Mouse (Mus musculus): ENCODE results near the gene Cbx7. TPM values are rescaled to one million over a fixed set of nuclear protein-coding genes. Genes with fewer than 3 reads are reported as not detected.
"Not testable (repeated sequence)": the region's sequence is repeated elsewhere in the genome, so short reads cannot be mapped to it uniquely, and the experiment has no call there.

The Cbx7 gene
- polyA plus RNA-seq, 1 experiment = 75.9 TPM

GRCm38 (mm10) chr15:79903963-79904362 lies 67.0 kb downstream of the Cbx7 start:
- Histone ChIP-seq H3K4me1 (ENCODE audit: control insufficient read depth, insufficient read depth, low read length) (peaks cover 7% of the 10 kb centered on the region), H3K4me3 (replicated peaks; ENCODE audit: extremely low read depth, low read depth, low read length) (no peak overlapping the region)
- DNase-seq = no peak
- TF ChIP-seq CTCF (IDR thresholded peaks at IDR 0.05; ENCODE audit: insufficient read depth, low read length) = no peak
- no peak for TF ChIP-seq POLR2A (IDR thresholded peaks at IDR 0.05; ENCODE audit: borderline replicate concordance, extremely low read depth, low read depth, low read length)

- peaks cover 10% of the 10 kb centered on the region for H3K4me1 ChIP-seq (ENCODE audit: control insufficient read depth, insufficient read depth, low read length)
- 93% methylated on average over 8 of the region's 8 CpGs for WGBS
- not testable (repeated sequence) for H3K4me3 ChIP-seq (replicated peaks; ENCODE audit: extremely low read depth, low read depth, low read length); DNase-seq
These were observed 67.8 kb downstream of the Cbx7 start for GRCm38 (mm10) chr15:79903081-79903480.

- peaks cover 14% of the 10 kb centered on the region for H3K4me1 ChIP-seq (ENCODE audit: control insufficient read depth, insufficient read depth, low read length)
- WGBS = 59% methylated on average over 2 of the region's 2 CpGs
- no peak for DNase-seq
- no peak for TF ChIP-seq POLR2A (IDR thresholded peaks at IDR 0.05; ENCODE audit: borderline replicate concordance, extremely low read depth, low read depth, low read length)
- TF ChIP-seq CTCF (IDR thresholded peaks at IDR 0.05; ENCODE audit: insufficient read depth, low read length) = no peak
- H3K4me3 ChIP-seq (replicated peaks; ENCODE audit: extremely low read depth, low read depth, low read length) = no peak overlapping the region
These were observed 69.5 kb downstream of the Cbx7 start for GRCm38 (mm10) chr15:79901399-79901798.

GRCm38 (mm10) chr15:79900751-79901150 lies 70.2 kb downstream of the Cbx7 start:
- TF ChIP-seq POLR2A (IDR thresholded peaks at IDR 0.05; ENCODE audit: borderline replicate concordance, extremely low read depth, low read depth, low read length) (no peak), CTCF (IDR thresholded peaks at IDR 0.05; ENCODE audit: insufficient read depth, low read length) (no peak)
- Histone ChIP-seq H3K4me1 (ENCODE audit: control insufficient read depth, insufficient read depth, low read length) (peaks cover 19% of the 10 kb centered on the region), H3K4me3 (replicated peaks; ENCODE audit: extremely low read depth, low read depth, low read length) (no peak overlapping the region)
- DNase-seq = no peak
- 54% methylated on average over 7 of the region's 7 CpGs for WGBS

- no peak overlapping the region for H3K4me3 ChIP-seq (replicated peaks; ENCODE audit: extremely low read depth, low read depth, low read length)
- peaks cover 22% of the 10 kb centered on the region for H3K4me1 ChIP-seq (ENCODE audit: control insufficient read depth, insufficient read depth, low read length)
- no peak for DNase-seq
- 62% methylated on average over 6 of the region's 6 CpGs for WGBS
- TF ChIP-seq POLR2A (IDR thresholded peaks at IDR 0.05; ENCODE audit: borderline replicate concordance, extremely low read depth, low read depth, low read length) (no peak), CTCF (IDR thresholded peaks at IDR 0.05; ENCODE audit: insufficient read depth, low read length) (no peak)
These were observed 71.0 kb downstream of the Cbx7 start for GRCm38 (mm10) chr15:79899828-79900510.

- H3K4me3 ChIP-seq (replicated peaks; ENCODE audit: extremely low read depth, low read depth, low read length) = no peak overlapping the region
- 69% methylated on average over 5 of the region's 5 CpGs for WGBS
- no peak for TF ChIP-seq CTCF (IDR thresholded peaks at IDR 0.05; ENCODE audit: insufficient read depth, low read length)
- TF ChIP-seq POLR2A (IDR thresholded peaks at IDR 0.05; ENCODE audit: borderline replicate concordance, extremely low read depth, low read depth, low read length) = no peak
- DNase-seq = no peak
- peaks cover 27% of the 10 kb centered on the region for H3K4me1 ChIP-seq (ENCODE audit: control insufficient read depth, insufficient read depth, low read length)
These were observed 71.9 kb downstream of the Cbx7 start for GRCm38 (mm10) chr15:79898988-79899387.

GRCm38 (mm10) chr15:79896080-79896725 lies 74.7 kb downstream of the Cbx7 start:
- no peak for DNase-seq
- Histone ChIP-seq H3K4me3 (replicated peaks; ENCODE audit: extremely low read depth, low read depth, low read length) (no peak overlapping the region), H3K4me1 (ENCODE audit: control insufficient read depth, insufficient read depth, low read length) (peaks cover 30% of the 10 kb centered on the region)
- TF ChIP-seq POLR2A (IDR thresholded peaks at IDR 0.05; ENCODE audit: borderline replicate concordance, extremely low read depth, low read depth, low read length) (no peak), CTCF (IDR thresholded peaks at IDR 0.05; ENCODE audit: insufficient read depth, low read length) (no peak)
- WGBS = 39% methylated on average over 9 of the region's 9 CpGs

- not testable (repeated sequence) for DNase-seq
- WGBS = 49% methylated on average over 12 of the region's 23 CpGs
- Histone ChIP-seq H3K4me3 (replicated peaks; ENCODE audit: extremely low read depth, low read depth, low read length) (peak overlapping the region; percentile 33), H3K4me1 (ENCODE audit: control insufficient read depth, insufficient read depth, low read length) (peaks cover 32% of the 10 kb centered on the region)
- TF ChIP-seq POLR2A (IDR thresholded peaks at IDR 0.05; ENCODE audit: borderline replicate concordance, extremely low read depth, low read depth, low read length) = peak; percentile 28; the same call in 1 of the 2 replicates
These were observed 75.5 kb downstream of the Cbx7 start for GRCm38 (mm10) chr15:79895221-79896079.

GRCm38 (mm10) chr15:79894343-79894742 lies 76.6 kb downstream of the Cbx7 start:
- Histone ChIP-seq H3K4me1 (ENCODE audit: control insufficient read depth, insufficient read depth, low read length) (peaks cover 32% of the 10 kb centered on the region), H3K4me3 (replicated peaks; ENCODE audit: extremely low read depth, low read depth, low read length) (no peak overlapping the region)
- WGBS = 56% methylated on average over 4 of the region's 4 CpGs
- no peak for DNase-seq
- no peak for TF ChIP-seq CTCF (IDR thresholded peaks at IDR 0.05; ENCODE audit: insufficient read depth, low read length)
- TF ChIP-seq POLR2A (IDR thresholded peaks at IDR 0.05; ENCODE audit: borderline replicate concordance, extremely low read depth, low read depth, low read length) = no peak
